Mouse (Mus musculus) CH12.LX (cell line): Measurements from ENCODE around the gene Car3. TPM values are rescaled to one million over a fixed set of nuclear protein-coding genes. Genes with fewer than 3 reads are reported as not detected.

Source experiments
- DNase-seq: peaks from one replicate; pipeline ENCODE4 v3.0.0-alpha.2; 2013; ENCODE audit errors: extremely low read depth
- H3K27ac ChIP-seq: 2 replicates; pipeline ENCODE4 v1.5.1; 2012; ENCODE audit warnings: low read depth, mild to moderate bottlenecking, control low read depth, moderate library complexity; ENCODE audit not compliant: insufficient read depth
- H3K27me3 ChIP-seq: replicated peaks from 2 replicates; pipeline ENCODE3; 2012; ENCODE audit warnings: inconsistent platforms
- H3K36me3 ChIP-seq, 2 experiments: replicated peaks in 1 of 2; 2 replicates each; pipeline versions ENCODE3 to v1.6.1; 2012; ENCODE audit warnings: inconsistent platforms in 1 of 2, low read length in 1 of 2, mild to moderate bottlenecking in 1 of 2, mixed read lengths in 1 of 2, moderate library complexity in 1 of 2; ENCODE audit not compliant: control insufficient read depth in 1 of 2, insufficient read depth in 1 of 2
- H3K4me1 ChIP-seq, 2 experiments: 2 replicates each; pipeline ENCODE4 v1.6.1; 2012; ENCODE audit warnings: inconsistent platforms in 1 of 2, moderate library complexity in 1 of 2; ENCODE audit not compliant: insufficient read depth in 2 of 2, control insufficient read depth in 1 of 2
- H3K4me2 ChIP-seq: 2 replicates; pipeline ENCODE4 v1.6.1; 2012; ENCODE audit warnings: low read depth, mild to moderate bottlenecking, control low read depth; ENCODE audit not compliant: poor library complexity, insufficient read depth, severe bottlenecking
- H3K4me3 ChIP-seq, 3 experiments: fragments of 150-350 bp in 1 of 3; sonication (generic) in 1 of 3; replicated peaks in 1 of 3; 2 replicates each; pipeline versions ENCODE3 to v1.5.1; 2011 to 2012; ENCODE audit warnings: low read depth in 2 of 3, low read length in 2 of 3, mild to moderate bottlenecking in 2 of 3, moderate library complexity in 2 of 3, control low read depth in 1 of 3, improper control_type of control experiment in 1 of 3, inconsistent platforms in 1 of 3, mixed read lengths in 1 of 3; ENCODE audit not compliant: poor library complexity in 1 of 3
- H3K79me2 ChIP-seq: replicated peaks from 2 replicates; pipeline ENCODE4 v1.6.1; 2012; ENCODE audit warnings: mild to moderate bottlenecking, moderate library complexity; ENCODE audit not compliant: control insufficient read depth, poor library complexity, insufficient read depth, severe bottlenecking; ENCODE audit errors: extremely low read depth
- H3K9ac ChIP-seq: 2 replicates; pipeline ENCODE4 v1.6.1; 2012; ENCODE audit warnings: low read depth, mild to moderate bottlenecking, control low read depth, moderate library complexity; ENCODE audit not compliant: insufficient read depth
- H3K9me3 ChIP-seq: replicated peaks from 2 replicates; pipeline ENCODE3; 2012; ENCODE audit warnings: low read length, inconsistent platforms, mixed read lengths
- BHLHE40 ChIP-seq: IDR thresholded peaks from 2 replicates; pipeline ENCODE4 v1.6.1; 2011; ENCODE audit warnings: mild to moderate bottlenecking, low read depth, low read length, improper control_type of control experiment
- CHD1 ChIP-seq: IDR thresholded peaks from 2 replicates; pipeline ENCODE4 v1.6.1; 2012; ENCODE audit warnings: low read depth, low read length, improper control_type of control experiment, inconsistent platforms
- CHD2 ChIP-seq: IDR thresholded peaks from 2 replicates; pipeline ENCODE4 v1.6.1; 2011; ENCODE audit warnings: low read length, improper control_type of control experiment
- JUND ChIP-seq: conservative IDR thresholded peaks from 2 replicates; pipeline ENCODE4 v1.6.1; 2011; ENCODE audit warnings: low read depth, low read length, improper control_type of control experiment
- MAFK ChIP-seq: IDR thresholded peaks from 2 replicates; pipeline ENCODE4 v1.6.1; 2011; ENCODE audit warnings: low read length, improper control_type of control experiment; ENCODE audit not compliant: insufficient replicate concordance
- MAX ChIP-seq: IDR thresholded peaks from 2 replicates; pipeline ENCODE4 v1.6.1; 2011; ENCODE audit warnings: low read length, improper control_type of control experiment
- MEF2A ChIP-seq: IDR thresholded peaks from 2 replicates; pipeline ENCODE4 v1.6.1; 2014; ENCODE audit warnings: low read depth, mild to moderate bottlenecking, inconsistent platforms, low read length, improper control_type of control experiment, borderline replicate concordance
- MYC ChIP-seq: IDR thresholded peaks from 2 replicates; pipeline ENCODE4 v1.6.1; 2011; ENCODE audit warnings: low read depth, mild to moderate bottlenecking, improper control_type of control experiment, low read length
- NELFE ChIP-seq: IDR thresholded peaks from 2 replicates; pipeline ENCODE4 v1.6.1; 2011; ENCODE audit warnings: low read depth, low read length, improper control_type of control experiment
- PAX5 ChIP-seq: IDR thresholded peaks from 2 replicates; pipeline ENCODE4 v1.6.1; 2012; ENCODE audit warnings: low read length, inconsistent platforms, mixed read lengths
- POLR2A ChIP-seq: IDR thresholded peaks from 2 replicates; pipeline ENCODE4 v1.6.1; 2011; ENCODE audit warnings: low read depth, mild to moderate bottlenecking, improper control_type of control experiment, low read length
- RAD21 ChIP-seq: IDR thresholded peaks from 2 replicates; pipeline ENCODE4 v1.6.1; 2011; ENCODE audit warnings: low read depth, mild to moderate bottlenecking, low read length, improper control_type of control experiment, moderate library complexity
- SIN3A ChIP-seq: IDR thresholded peaks from 2 replicates; pipeline ENCODE4 v1.6.1; 2012; ENCODE audit warnings: low read length, improper control_type of control experiment, inconsistent platforms
- SMC3 ChIP-seq: IDR thresholded peaks from 2 replicates; pipeline ENCODE4 v1.6.1; 2011; ENCODE audit warnings: low read depth, low read length, improper control_type of control experiment
- TBP ChIP-seq: conservative IDR thresholded peaks from 2 replicates; pipeline ENCODE4 v1.6.1; 2011; ENCODE audit warnings: low read depth, low read length, improper control_type of control experiment
- TCF12 ChIP-seq: IDR thresholded peaks from 2 replicates; pipeline ENCODE4 v1.6.1; 2014; ENCODE audit warnings: low read depth, mild to moderate bottlenecking, inconsistent platforms, low read length, improper control_type of control experiment
- UBTF ChIP-seq: IDR thresholded peaks from 2 replicates; pipeline ENCODE4 v1.6.1; 2012; ENCODE audit warnings: low read depth, mild to moderate bottlenecking, inconsistent platforms, low read length, improper control_type of control experiment, moderate library complexity
- USF1 ChIP-seq: IDR thresholded peaks from 2 replicates; pipeline ENCODE4 v1.6.1; 2014; ENCODE audit warnings: low read depth, mild to moderate bottlenecking, inconsistent platforms, low read length, improper control_type of control experiment
- USF2 ChIP-seq: conservative IDR thresholded peaks from 2 replicates; pipeline ENCODE4 v1.6.1; 2011; ENCODE audit warnings: low read depth, low read length, improper control_type of control experiment
- dilution Hi-C: fragments of 300-500 bp; cut with MboI; formaldehyde crosslinking; loops from 2 replicates; pipeline ENCODE4 v1.14.3; 2020; ENCODE audit warnings: low sequenced_read_pairs; ENCODE audit not compliant: extremely low pct_unique_long_range_greater_than_20kb, extremely low pct_ligation_motif_present
- in situ Hi-C: fragments of 300-500 bp; cut with MboI; formaldehyde crosslinking; loops from 3 replicates; pipeline ENCODE4 v1.14.3; 2019; ENCODE audit warnings: low sequenced_read_pairs, low pct_ligation_motif_present, low pct_unique_long_range_greater_than_20kb, mixed read lengths
- polyA plus RNA-seq: library from polyadenylated mRNA; unstranded; fragments of >175 nt; gene quantifications from 2 replicates; pipeline ENCODE4 v1.2.1, GENCODE M21; 2012; ENCODE audit warnings: low read depth; ENCODE audit not compliant: insufficient read length
- total RNA-seq, 2 experiments: library from RNA; depleted of rRNA; stranded (reverse); fragments of 300-350 nt in 1 of 2; fragments of >200 nt in 1 of 2; gene quantifications; 2 replicates each; pipeline ENCODE4 v1.2.3; 2012 to 2014

Gene Car3
- total and polyA plus RNA-seq, 3 experiments, result 0.27 to 0.97 TPM; not detected in 1

DNA sequence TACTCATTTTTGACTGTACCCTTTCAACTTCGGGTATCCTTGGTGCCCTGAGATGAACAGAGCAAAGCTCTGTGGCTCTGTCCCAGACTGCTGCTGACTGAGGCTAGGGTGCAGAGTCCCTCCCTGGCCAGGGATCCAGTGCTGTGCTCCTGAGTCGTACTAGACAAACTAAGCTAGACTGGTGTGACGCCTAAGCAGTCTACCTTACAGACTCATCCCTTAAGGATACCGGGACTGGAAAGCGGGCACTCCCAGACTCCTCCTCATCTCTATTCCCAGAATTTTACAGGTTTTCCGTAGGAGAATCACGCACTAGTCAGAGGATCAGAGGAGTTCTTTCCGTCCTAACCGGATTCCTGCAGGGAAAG is 674 bp upstream of the Car3 start:
- dilution Hi-C loops, result no loop called here
- Histone ChIP-seq H3K4me3 (no peak overlapping the region), H3K9me3 (no peaks in the 10 kb centered on the region), H3K27ac (no peak overlapping the region), H3K79me2 (no peaks in the 10 kb centered on the region), H3K4me1 (no peaks in the 10 kb centered on the region), H3K36me3 (no peaks in the 10 kb centered on the region), H3K9ac (no peak overlapping the region), H3K4me2 (no peak overlapping the region), H3K27me3 (no peaks in the 10 kb centered on the region)
- in situ Hi-C loops, result loop anchor here (10.0 kb wide), 1 partner anchor 178 kb away; no protein-coding TSS in a partner anchor
- TF ChIP-seq TCF12, result no peak
- no peak for TF ChIP-seq MAX
- no peak for TF ChIP-seq MAFK
- TF ChIP-seq TBP, result no peak
- no peak for TF ChIP-seq MYC
- TF ChIP-seq USF1, result no peak
- no peak for TF ChIP-seq PAX5
- TF ChIP-seq CHD2, result no peak
- TF ChIP-seq SIN3A, result no peak
- TF ChIP-seq USF2, result no peak
- no peak for TF ChIP-seq BHLHE40
- TF ChIP-seq MEF2A, result no peak
- TF ChIP-seq JUND, result no peak
- TF ChIP-seq UBTF, result no peak
- TF ChIP-seq CHD1, result no peak
- no peak for TF ChIP-seq POLR2A
- TF ChIP-seq SMC3, result no peak
- DNase-seq, result no peak

DNA sequence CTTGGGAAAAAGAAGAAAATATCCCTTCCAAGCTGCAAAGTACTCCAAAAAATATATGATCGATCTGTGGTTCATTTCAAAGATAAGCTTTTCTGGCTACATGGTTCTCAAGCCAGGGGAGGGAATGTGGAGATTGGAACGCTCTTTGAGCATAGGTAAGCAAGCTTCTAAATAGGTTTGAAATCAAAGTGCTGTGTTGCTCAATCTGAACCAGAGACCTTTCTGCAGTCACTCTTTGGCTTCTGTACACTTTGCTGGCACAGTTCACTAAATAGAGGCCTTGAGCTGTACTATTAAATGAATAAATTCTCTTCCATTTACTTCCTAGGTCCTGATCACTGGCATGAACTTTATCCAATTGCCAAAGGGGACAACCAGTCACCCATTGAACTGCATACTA is 610 bp downstream of the Car3 start:
- Histone ChIP-seq H3K79me2 (no peaks in the 10 kb centered on the region), H3K4me2 (no peak overlapping the region), H3K36me3 (no peaks in the 10 kb centered on the region), H3K9me3 (no peaks in the 10 kb centered on the region), H3K4me1 (peaks cover 0 to 3% of the 10 kb centered on the region in 2 experiments; a peak in 1 of 4 replicates), H3K27me3 (no peaks in the 10 kb centered on the region), H3K9ac (no peak overlapping the region), H3K4me3 (no peak overlapping the region), H3K27ac (no peak overlapping the region)
- in situ Hi-C loops (loop anchor here (10.0 kb wide), 1 partner anchor 179 kb away; no protein-coding TSS in a partner anchor), dilution Hi-C loops (no loop called here)
- DNase-seq, result no peak
- no peak for TF ChIP-seq CHD1
- no peak for TF ChIP-seq CHD2
- TF ChIP-seq RAD21, result no peak
- no peak for TF ChIP-seq NELFE
